In the genomic region with DNA sequence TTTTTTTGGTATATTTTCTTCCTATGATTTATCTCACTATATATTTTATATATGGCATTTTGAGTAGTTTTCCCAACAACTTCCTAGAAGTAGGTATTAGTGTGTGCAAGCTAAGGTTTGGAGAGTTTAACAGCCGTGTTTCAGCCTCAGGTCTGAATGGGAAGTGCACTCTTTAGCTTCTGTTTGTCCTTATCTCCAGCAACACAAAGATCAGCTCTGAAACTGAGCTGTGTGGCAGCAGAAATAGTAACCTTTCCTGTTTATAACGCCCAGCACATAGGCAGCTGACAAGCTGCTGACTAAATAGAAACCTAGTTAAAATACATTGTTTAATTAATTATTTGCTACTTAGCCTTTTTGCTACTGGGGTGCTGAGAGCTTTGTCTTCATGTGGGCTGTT, we compare ENCODE assay signal across 26 mouse cellular contexts.
DNase-seq lines count a peak whose midpoint lies in the region; ATAC-seq and TF ChIP-seq lines count a peak whose summit lies in the region.
"Had no signal": no experiment of that assay in that cellular context is flagged by ENCODE, and none has a peak within 500 bp of the region (broad histone marks: within the 10 kb centered on the region; RNA-seq: fewer than 3 reads in every experiment).

No protein-coding gene starts in this region.

- no peaks in the 10 kb centered on the region for H3K4me1 ChIP-seq in liver, embryonic 11.5 days (replicated peaks; ENCODE audit: control insufficient read depth, insufficient read depth, low read length)
- 0 out of 4 replicates have a peak, but pooled peaks cover 0 to 2% of the 10 kb centered on the region in 2 experiments for H3K4me1 ChIP-seq in liver, embryonic 14.5 days (replicated peaks; ENCODE audit: control insufficient read depth in 2 of 2, insufficient read depth in 2 of 2, low read length in 1 of 2)
- H3K4me1 ChIP-seq: heart, embryonic 13.5 days; hindbrain, embryonic 12.5 days; hindbrain, embryonic 15.5 days had no signal

- 22% methylated on average over 2 of the region's 2 CpGs for WGBS in liver, embryonic 11.5 days
- 3% methylated on average over 2 of the region's 2 CpGs for WGBS in liver, embryonic 14.5 days (ENCODE audit: insufficient replicate concordance)

- DNase-seq in liver, embryonic 11.5 days (ENCODE audit: low spot score) = no peak
- DNase-seq in liver = no peak
- peak; percentile 0 for DNase-seq in c-Kit-positive CD71-positive TER-119-negative erythroid progenitor cells, embryonic 14.5 days (ENCODE audit: low read depth)
- DNase-seq in liver, embryonic 14.5 days (ENCODE audit: low read depth in 3 of 3, low spot score in 3 of 3) = no peak
- no peak for DNase-seq in heart, postnatal 4 days
- DNase-seq in frontal cortex, adult 2 months (ENCODE audit: extremely low spot score in 1 of 2, low spot score in 1 of 2) = no peak
- no peak for DNase-seq in neural tube, embryonic 10.5 days (ENCODE audit: extremely low spot score, low spot score)
- DNase-seq: adrenal gland, adult 2 months; adrenal gland, postnatal 14 days; cerebellum, adult 11-12 months; cerebellum, adult 8-10 months; cerebellum, postnatal 10 days; gastrocnemius, postnatal 10 days; gastrocnemius, postnatal 36 days; heart, adult 2 months; heart, postnatal 14 days had no signal

- H3K9me3 ChIP-seq in liver, embryonic 11.5 days (ENCODE audit: control insufficient read depth, low read length) = no peaks in the 10 kb centered on the region
- no peaks in the 10 kb centered on the region for H3K9me3 ChIP-seq in liver, embryonic 14.5 days (ENCODE audit: control insufficient read depth, low read length)
- H3K9me3 ChIP-seq: embryonic facial prominence, embryonic 10.5 days; embryonic facial prominence, embryonic 13.5 days; forebrain, embryonic 12.5 days; forebrain, embryonic 15.5 days; heart, embryonic 10.5 days; heart, embryonic 13.5 days; hindbrain, embryonic 12.5 days; hindbrain, embryonic 15.5 days had no signal

- ATAC-seq in liver, embryonic 11.5 days (replicated peaks; ENCODE audit: low FRiP score) = peak; percentile 85
- ATAC-seq in liver, embryonic 14.5 days (ENCODE audit: insufficient read depth) = peak; percentile 43; the same call in 1 of the 2 replicates
- peak; percentile 87 for ATAC-seq in megakaryocyte-erythroid progenitor cell, adult 5-6 weeks (replicated peaks; ENCODE audit: low FRiP score, low TSS enrichment, poor library complexity, severe bottlenecking)
- ATAC-seq: forebrain, embryonic 15.5 days had no signal

- H3K4me2 ChIP-seq in liver, embryonic 11.5 days = no peak overlapping the region
- no peak overlapping the region for H3K4me2 ChIP-seq in liver, embryonic 14.5 days (ENCODE audit: low read depth)
- H3K4me2 ChIP-seq: embryonic facial prominence, embryonic 13.5 days; forebrain, embryonic 12.5 days; forebrain, embryonic 15.5 days; heart, embryonic 13.5 days; hindbrain, embryonic 12.5 days; hindbrain, embryonic 15.5 days had no signal

- H3K36me3 ChIP-seq in liver, embryonic 11.5 days (ENCODE audit: control insufficient read depth, insufficient read depth, low read length) = no peaks in the 10 kb centered on the region
- no peaks in the 10 kb centered on the region for H3K36me3 ChIP-seq in liver, embryonic 14.5 days (replicated peaks; ENCODE audit: control insufficient read depth, insufficient read depth, low read depth)
- H3K36me3 ChIP-seq: embryonic facial prominence, embryonic 10.5 days; embryonic facial prominence, embryonic 13.5 days; forebrain, embryonic 12.5 days; forebrain, embryonic 15.5 days; heart, embryonic 10.5 days; heart, embryonic 13.5 days; hindbrain, embryonic 12.5 days; hindbrain, embryonic 15.5 days had no signal

- no peaks in the 10 kb centered on the region for H3K27me3 ChIP-seq in liver, embryonic 11.5 days (replicated peaks; ENCODE audit: control insufficient read depth, insufficient read depth, low read length)
- no peaks in the 10 kb centered on the region for H3K27me3 ChIP-seq in liver, embryonic 14.5 days (ENCODE audit: control insufficient read depth, insufficient read depth, low read length)
- H3K27me3 ChIP-seq: forebrain, embryonic 15.5 days; heart, embryonic 13.5 days; hindbrain, embryonic 12.5 days; hindbrain, embryonic 15.5 days had no signal

- no peak overlapping the region for H3K4me3 ChIP-seq in liver, embryonic 11.5 days (ENCODE audit: low read depth, low read length)
- H3K4me3 ChIP-seq in liver, embryonic 14.5 days (ENCODE audit: insufficient read depth in 1 of 2, low read depth in 2 of 2, low read length in 2 of 2) = no peak overlapping the region
- H3K4me3 ChIP-seq: embryonic facial prominence, embryonic 10.5 days; embryonic facial prominence, embryonic 13.5 days; erythroblast, embryonic 14.5 days; forebrain, embryonic 12.5 days; forebrain, embryonic 15.5 days; heart, adult 2 months; heart, embryonic 10.5 days; heart, embryonic 13.5 days; hindbrain, embryonic 12.5 days; hindbrain, embryonic 15.5 days had no signal

- TF ChIP-seq EP300 in liver, embryonic 14.5 days (IDR thresholded peaks at IDR 0.05; ENCODE audit: low read depth) = no peak

- TF ChIP-seq CTCF in liver, embryonic 14.5 days (IDR thresholded peaks at IDR 0.05; ENCODE audit: low read depth) = no peak

- no peak overlapping the region for H3K27ac ChIP-seq in liver, embryonic 11.5 days (ENCODE audit: low read depth, low read length)
- H3K27ac ChIP-seq in liver, embryonic 14.5 days = no peak overlapping the region
- H3K27ac ChIP-seq: embryonic facial prominence, embryonic 10.5 days; embryonic facial prominence, embryonic 13.5 days; forebrain, embryonic 12.5 days; forebrain, embryonic 15.5 days; heart, adult 2 months; heart, embryonic 10.5 days; heart, embryonic 13.5 days; hindbrain, embryonic 12.5 days; hindbrain, embryonic 15.5 days had no signal

- no peak overlapping the region for H3K9ac ChIP-seq in liver, embryonic 11.5 days (ENCODE audit: low read depth, low read length)
- no peak overlapping the region for H3K9ac ChIP-seq in liver, embryonic 14.5 days (replicated peaks)
- H3K9ac ChIP-seq: embryonic facial prominence, embryonic 13.5 days; forebrain, embryonic 12.5 days; forebrain, embryonic 15.5 days; heart, embryonic 13.5 days; hindbrain, embryonic 12.5 days; hindbrain, embryonic 15.5 days had no signal
